Mouse (Mus musculus): ENCODE results near the gene Sost. TPM values are rescaled to one million over a fixed set of nuclear protein-coding genes. Genes with fewer than 3 reads are reported as not detected.

The Sost gene
- polyA plus RNA-seq, 1 experiment, result 1.4 TPM

DNA sequence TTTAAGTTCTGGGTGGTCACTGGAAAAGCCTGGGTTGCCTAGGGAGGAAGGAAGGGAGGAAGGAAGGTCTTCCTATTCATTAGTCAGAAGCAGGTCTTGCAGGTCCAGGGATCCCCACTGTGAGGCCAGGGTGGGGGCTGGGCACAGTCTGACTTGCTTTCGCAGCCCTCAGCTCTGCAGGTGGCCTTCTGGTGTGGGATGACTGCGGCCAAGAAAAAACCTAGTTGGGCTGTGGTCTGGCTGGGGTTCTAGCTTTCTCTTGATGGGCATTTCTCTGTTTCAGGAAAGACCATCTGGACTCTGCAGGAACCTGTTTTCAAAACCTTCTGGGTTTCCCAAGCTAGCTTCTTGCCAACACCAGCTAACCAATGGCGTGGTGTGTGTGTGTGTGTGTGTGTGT lies 23.8 kb downstream of the Sost start:
- no peaks in the 10 kb centered on the region for H3K27me3 ChIP-seq (ENCODE audit: control insufficient read depth, insufficient read depth, low read length)
- H3K4me1 ChIP-seq (ENCODE audit: control insufficient read depth, insufficient read depth, low read length), result peaks cover 13% of the 10 kb centered on the region
- TF ChIP-seq CTCF (IDR thresholded peaks at IDR 0.05; ENCODE audit: borderline replicate concordance, insufficient read depth, low read depth, low read length) (no peak), POLR2A (IDR thresholded peaks at IDR 0.05; ENCODE audit: borderline replicate concordance, insufficient read depth, low read length) (no peak)
- no peak overlapping the region for H3K4me3 ChIP-seq (replicated peaks; ENCODE audit: insufficient read depth, low read depth, low read length)
- 3% methylated on average over 3 of the region's 3 CpGs for WGBS
- DNase-seq, result peak; percentile 92 to 96
- H3K27ac ChIP-seq (ENCODE audit: insufficient read depth, low read length), result no peak overlapping the region

DNA sequence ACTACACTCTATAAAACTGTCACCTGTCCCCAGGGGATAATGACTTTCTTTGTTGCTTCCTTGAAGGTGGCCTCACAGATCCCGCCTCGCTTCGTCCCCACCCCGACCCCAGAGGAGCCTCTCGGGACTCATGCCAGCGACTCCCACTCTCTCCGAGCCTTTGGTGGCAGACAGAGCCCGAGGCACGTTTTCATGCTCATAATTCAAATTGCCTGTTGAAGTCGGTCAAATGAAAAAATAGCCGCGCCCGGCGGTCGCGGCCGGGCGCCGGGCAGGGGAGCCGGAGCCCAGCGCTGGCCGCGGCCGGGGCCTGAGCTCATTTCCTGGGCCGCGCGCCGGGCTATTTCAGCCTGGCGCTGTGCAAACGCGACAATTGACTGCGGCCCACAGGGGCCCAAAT lies 29.7 kb downstream of the Sost start:
- Histone ChIP-seq H3K27me3 (ENCODE audit: control insufficient read depth, insufficient read depth, low read length) (no peaks in the 10 kb centered on the region), H3K4me3 (replicated peaks; ENCODE audit: insufficient read depth, low read depth, low read length) (peak overlapping the region; percentile 87), H3K27ac (ENCODE audit: insufficient read depth, low read length) (peak overlapping the region; percentile 69; the same call in 1 of the 2 replicates), H3K4me1 (ENCODE audit: control insufficient read depth, insufficient read depth, low read length) (peaks cover 17% of the 10 kb centered on the region)
- no peak for TF ChIP-seq POLR2A (IDR thresholded peaks at IDR 0.05; ENCODE audit: borderline replicate concordance, insufficient read depth, low read length)
- no peak for TF ChIP-seq CTCF (IDR thresholded peaks at IDR 0.05; ENCODE audit: borderline replicate concordance, insufficient read depth, low read depth, low read length)
- DNase-seq, result peak; percentile 36 to 46
- 1% methylated on average over 32 of the region's 32 CpGs for WGBS

DNA sequence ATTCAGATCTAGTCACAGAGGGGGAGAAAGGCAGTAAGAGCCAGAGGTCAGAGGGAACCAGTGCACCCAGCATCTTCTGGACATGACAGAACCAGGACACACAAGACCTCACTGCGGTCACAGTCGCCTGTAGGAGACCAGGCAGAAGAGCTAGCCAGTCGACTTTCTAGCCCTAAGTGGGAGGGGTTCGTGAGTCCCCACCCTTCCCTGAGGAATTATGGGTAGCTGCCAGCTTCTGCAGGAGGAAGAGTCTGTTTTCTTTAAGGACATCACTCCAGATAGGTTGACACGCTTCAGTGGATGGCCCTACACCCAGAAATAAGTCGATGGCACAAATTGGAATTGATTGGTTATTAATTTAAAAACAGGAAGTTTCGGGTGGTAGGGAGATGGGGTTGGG lies 30.4 kb downstream of the Sost start:
- H3K4me1 ChIP-seq (ENCODE audit: control insufficient read depth, insufficient read depth, low read length), result peaks cover 16% of the 10 kb centered on the region
- TF ChIP-seq POLR2A (IDR thresholded peaks at IDR 0.05; ENCODE audit: borderline replicate concordance, insufficient read depth, low read length) (no peak), CTCF (IDR thresholded peaks at IDR 0.05; ENCODE audit: borderline replicate concordance, insufficient read depth, low read depth, low read length) (no peak)
- 75% methylated on average over 7 of the region's 7 CpGs for WGBS
- H3K27me3 ChIP-seq (ENCODE audit: control insufficient read depth, insufficient read depth, low read length), result no peaks in the 10 kb centered on the region
- no peak overlapping the region for H3K27ac ChIP-seq (ENCODE audit: insufficient read depth, low read length)
- H3K4me3 ChIP-seq (replicated peaks; ENCODE audit: insufficient read depth, low read depth, low read length), result no peak overlapping the region
- DNase-seq, result no peak

DNA sequence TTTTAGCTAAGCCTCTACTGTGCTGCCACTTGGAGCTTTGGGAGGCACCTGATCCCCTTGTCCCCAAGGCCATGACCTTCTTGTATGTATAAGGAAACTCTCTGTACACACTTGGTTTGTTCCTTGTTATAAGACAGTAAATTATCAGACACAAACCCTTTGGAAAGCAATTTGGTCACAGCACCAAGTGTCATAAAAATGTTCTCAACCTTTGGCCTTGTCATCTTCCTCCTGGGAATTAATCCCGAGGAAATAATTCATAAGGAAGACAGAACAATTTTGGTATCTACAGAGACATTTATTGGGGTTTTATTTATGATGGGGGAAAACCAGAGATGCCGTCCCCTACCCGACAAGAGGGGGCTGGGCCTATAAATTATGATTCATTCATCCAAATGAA lies 31.1 kb downstream of the Sost start:
- TF ChIP-seq CTCF (IDR thresholded peaks at IDR 0.05; ENCODE audit: borderline replicate concordance, insufficient read depth, low read depth, low read length) (no peak), POLR2A (IDR thresholded peaks at IDR 0.05; ENCODE audit: borderline replicate concordance, insufficient read depth, low read length) (no peak)
- DNase-seq, result no peak
- 94% methylated on average over 3 of the region's 3 CpGs for WGBS
- no peak overlapping the region for H3K27ac ChIP-seq (ENCODE audit: insufficient read depth, low read length)
- H3K27me3 ChIP-seq (ENCODE audit: control insufficient read depth, insufficient read depth, low read length), result no peaks in the 10 kb centered on the region
- no peak overlapping the region for H3K4me3 ChIP-seq (replicated peaks; ENCODE audit: insufficient read depth, low read depth, low read length)
- peaks cover 10% of the 10 kb centered on the region; the same call in 1 of the 2 replicates for H3K4me1 ChIP-seq (ENCODE audit: control insufficient read depth, insufficient read depth, low read length)

DNA sequence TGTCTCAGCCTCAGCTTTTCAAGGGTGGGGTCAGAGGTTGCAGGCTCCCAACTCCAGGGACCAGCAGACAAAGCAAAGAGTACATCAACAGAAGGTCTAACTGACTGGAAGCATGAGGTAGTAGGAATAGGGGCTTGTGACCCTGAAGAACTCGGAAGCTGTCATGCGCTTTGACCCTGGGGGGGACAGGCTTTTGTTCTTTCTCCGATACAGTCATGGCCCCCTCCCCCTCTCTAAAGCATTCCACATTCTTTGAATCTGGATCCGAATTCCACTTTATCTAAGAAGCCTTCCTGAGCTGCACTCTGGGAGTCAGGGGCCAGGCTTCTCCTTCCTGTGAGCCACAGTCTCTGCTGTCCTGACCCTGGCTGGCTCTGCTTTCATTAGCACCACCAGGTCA lies 34.8 kb downstream of the Sost start:
- peaks cover 4% of the 10 kb centered on the region; the same call in 1 of the 2 replicates for H3K4me1 ChIP-seq (ENCODE audit: control insufficient read depth, insufficient read depth, low read length)
- TF ChIP-seq POLR2A (IDR thresholded peaks at IDR 0.05; ENCODE audit: borderline replicate concordance, insufficient read depth, low read length), result no peak
- no peak overlapping the region for H3K4me3 ChIP-seq (replicated peaks; ENCODE audit: insufficient read depth, low read depth, low read length)
- 63% methylated on average over 4 of the region's 4 CpGs for WGBS
- DNase-seq, result no peak
- H3K27ac ChIP-seq (ENCODE audit: insufficient read depth, low read length), result no peak overlapping the region
- H3K27me3 ChIP-seq (ENCODE audit: control insufficient read depth, insufficient read depth, low read length), result no peaks in the 10 kb centered on the region

DNA sequence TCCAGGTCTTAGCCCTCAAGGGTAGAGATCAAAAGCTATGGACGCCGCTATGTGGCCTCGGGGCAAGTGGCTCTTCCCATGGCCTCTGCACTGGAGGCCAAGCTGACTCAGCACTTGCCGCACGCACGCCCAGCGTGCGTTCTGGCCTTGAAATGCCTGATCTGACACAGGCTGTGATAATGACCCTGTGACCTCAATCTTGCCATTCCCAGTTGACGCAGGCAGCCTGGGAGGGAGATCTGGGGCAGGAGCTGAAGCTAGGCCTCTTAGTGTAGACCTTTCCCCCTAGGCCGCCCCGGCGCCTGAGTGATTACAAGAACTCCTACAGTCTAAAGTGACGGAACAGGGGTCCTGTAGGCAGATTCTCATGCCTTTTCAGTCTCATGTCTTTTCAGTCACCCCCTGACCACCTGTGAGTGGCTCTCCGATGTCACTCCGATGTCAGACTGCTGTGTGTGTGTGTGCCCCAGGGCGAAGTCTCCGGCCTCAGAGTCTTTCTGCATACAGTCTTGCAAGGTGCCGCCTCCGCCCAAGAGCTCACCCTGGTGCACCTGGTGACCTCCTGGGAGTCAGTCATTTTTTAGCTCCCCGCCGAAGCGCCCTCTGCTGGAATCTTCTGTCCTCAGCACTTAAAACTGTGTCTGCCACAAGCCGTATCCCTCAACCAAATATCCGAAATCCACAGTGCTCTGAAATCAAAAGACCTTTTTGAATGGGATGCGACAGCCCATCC lies 38.6 kb downstream of the Sost start:
- peak in 1 of 2 experiments; percentile 44 for DNase-seq
- no peak overlapping the region for H3K4me3 ChIP-seq (replicated peaks; ENCODE audit: insufficient read depth, low read depth, low read length)
- WGBS, result 61% methylated on average over 25 of the region's 25 CpGs
- H3K27ac ChIP-seq (ENCODE audit: insufficient read depth, low read length), result no peak overlapping the region
- H3K4me1 ChIP-seq (ENCODE audit: control insufficient read depth, insufficient read depth, low read length), result no peaks in the 10 kb centered on the region
- H3K27me3 ChIP-seq (ENCODE audit: control insufficient read depth, insufficient read depth, low read length), result no peaks in the 10 kb centered on the region
- TF ChIP-seq POLR2A (IDR thresholded peaks at IDR 0.05; ENCODE audit: borderline replicate concordance, insufficient read depth, low read length) (no peak), CTCF (IDR thresholded peaks at IDR 0.05; ENCODE audit: borderline replicate concordance, insufficient read depth, low read depth, low read length) (peak; percentile 44)

DNA sequence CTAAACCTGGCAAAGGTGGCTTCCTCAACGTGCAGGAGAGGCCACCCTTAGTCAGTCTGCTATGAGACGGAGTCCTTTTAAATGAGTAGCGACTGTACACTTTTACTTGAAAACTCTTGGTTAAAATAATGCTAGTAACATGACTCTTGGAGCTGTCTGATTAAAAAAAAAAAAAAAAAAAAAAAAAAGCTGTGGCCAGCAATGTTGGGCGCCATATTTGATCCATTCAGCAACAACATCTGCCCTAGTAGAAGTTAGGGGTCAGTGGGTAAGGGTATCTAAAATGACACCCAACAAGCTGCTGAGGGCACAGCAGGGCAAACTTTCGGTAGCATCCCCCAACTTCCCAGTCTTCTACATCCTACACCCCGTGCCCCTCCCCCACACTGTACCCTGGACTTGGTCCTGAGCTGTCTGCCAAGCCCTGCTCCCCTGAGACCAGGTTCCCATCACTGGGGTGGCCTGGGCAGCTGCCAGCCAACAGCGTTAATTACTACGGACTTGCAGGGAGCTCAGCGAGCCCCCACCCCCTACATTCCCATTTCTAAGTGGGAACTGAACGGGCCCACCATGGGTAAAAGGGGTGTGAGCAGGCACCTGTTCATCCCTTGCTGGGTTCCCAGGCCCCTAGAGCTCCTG lies 39.7 kb downstream of the Sost start:
- 79% methylated on average over 10 of the region's 10 CpGs for WGBS

DNA sequence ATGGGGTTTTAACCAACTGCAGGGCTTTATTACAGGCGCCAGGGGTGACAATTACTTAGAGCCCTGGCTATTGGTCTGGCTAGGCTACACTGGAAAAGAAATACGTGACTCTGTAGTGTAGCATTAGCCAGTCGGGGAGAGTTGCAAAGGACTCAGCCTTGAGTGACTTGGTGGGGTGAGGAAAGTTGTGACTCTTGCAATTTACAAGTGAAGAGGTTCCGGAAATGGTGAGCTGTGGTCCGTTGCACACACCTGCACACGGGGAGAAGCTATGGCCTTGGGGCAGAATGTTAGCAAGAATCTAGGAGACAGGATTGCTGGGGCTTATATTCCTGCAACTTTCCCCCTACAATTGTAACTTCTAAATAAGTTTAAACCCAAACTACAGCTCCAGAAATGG lies 41.2 kb downstream of the Sost start:
- DNase-seq, result no peak
- 84% methylated on average over 6 of the region's 6 CpGs for WGBS
- TF ChIP-seq POLR2A (IDR thresholded peaks at IDR 0.05; ENCODE audit: borderline replicate concordance, insufficient read depth, low read length), result no peak
- TF ChIP-seq CTCF (IDR thresholded peaks at IDR 0.05; ENCODE audit: borderline replicate concordance, insufficient read depth, low read depth, low read length), result no peak
- H3K4me3 ChIP-seq (replicated peaks; ENCODE audit: insufficient read depth, low read depth, low read length), result no peak overlapping the region
- H3K27ac ChIP-seq (ENCODE audit: insufficient read depth, low read length), result no peak overlapping the region
- H3K4me1 ChIP-seq (ENCODE audit: control insufficient read depth, insufficient read depth, low read length), result peaks cover 14% of the 10 kb centered on the region; the same call in 1 of the 2 replicates
- H3K27me3 ChIP-seq (ENCODE audit: control insufficient read depth, insufficient read depth, low read length), result no peaks in the 10 kb centered on the region

More for the DNA sequence above, 39.7 kb downstream of the Sost start:
- H3K4me1 ChIP-seq (ENCODE audit: control insufficient read depth, insufficient read depth, low read length), result peaks cover 2% of the 10 kb centered on the region; the same call in 1 of the 2 replicates
- no peaks in the 10 kb centered on the region for H3K27me3 ChIP-seq (ENCODE audit: control insufficient read depth, insufficient read depth, low read length)
- TF ChIP-seq POLR2A (IDR thresholded peaks at IDR 0.05; ENCODE audit: borderline replicate concordance, insufficient read depth, low read length) (no peak), CTCF (IDR thresholded peaks at IDR 0.05; ENCODE audit: borderline replicate concordance, insufficient read depth, low read depth, low read length) (no peak)
- no peak overlapping the region for H3K4me3 ChIP-seq (replicated peaks; ENCODE audit: insufficient read depth, low read depth, low read length)
- DNase-seq, result no peak
- no peak overlapping the region for H3K27ac ChIP-seq (ENCODE audit: insufficient read depth, low read length)

All from cerebellum, adult 2 months (tissue).